Mouse (Mus musculus) kidney, postnatal 36 days (tissue): ENCODE results near the gene Hspb7.
A peak's percentile ranks its signal among the peaks of the same experiment; 100 is the strongest.

Experiments used
- DNase-seq, 2 experiments: peaks; one replicate each; pipeline ENCODE4 v3.0.0; 2021 to 2022; ENCODE audit warnings: mixed read lengths in 2 of 2

The Hspb7 gene

DNA sequence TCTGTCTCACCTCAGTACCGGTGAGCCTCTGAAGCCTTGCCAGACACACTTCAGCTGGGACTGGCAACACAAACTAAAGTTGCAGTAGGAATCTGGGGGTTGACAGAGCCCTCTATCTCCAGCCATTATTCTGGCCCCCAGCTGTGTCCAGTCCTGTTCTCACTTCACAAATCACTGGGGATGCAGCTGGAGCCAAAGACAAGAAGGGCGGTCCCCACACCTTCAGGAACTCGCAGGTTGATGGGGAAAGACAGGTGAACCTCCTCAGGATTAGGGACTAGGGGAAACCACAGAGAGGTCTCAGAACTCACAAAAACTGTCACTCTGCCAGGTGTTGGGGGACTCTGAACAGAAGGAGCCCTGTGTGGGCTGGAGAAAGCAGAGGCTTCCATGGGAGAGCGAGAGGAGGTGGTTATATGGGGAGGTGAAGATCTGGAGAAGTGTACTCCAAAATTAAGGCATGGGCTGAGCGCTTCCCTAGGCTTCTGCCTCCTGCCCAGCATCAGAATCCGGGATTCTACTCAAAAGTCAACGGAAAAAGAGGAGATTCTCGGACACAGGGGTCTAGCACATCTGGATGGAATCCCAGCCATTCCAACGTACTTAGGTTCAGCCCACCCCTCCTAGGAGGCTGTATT lies at the start of gene Hspb7:
Hspb7 (plus strand) TSS at position 588 of the 638 bp plus-strand sequence.
- DNase-seq, result no peak

DNA sequence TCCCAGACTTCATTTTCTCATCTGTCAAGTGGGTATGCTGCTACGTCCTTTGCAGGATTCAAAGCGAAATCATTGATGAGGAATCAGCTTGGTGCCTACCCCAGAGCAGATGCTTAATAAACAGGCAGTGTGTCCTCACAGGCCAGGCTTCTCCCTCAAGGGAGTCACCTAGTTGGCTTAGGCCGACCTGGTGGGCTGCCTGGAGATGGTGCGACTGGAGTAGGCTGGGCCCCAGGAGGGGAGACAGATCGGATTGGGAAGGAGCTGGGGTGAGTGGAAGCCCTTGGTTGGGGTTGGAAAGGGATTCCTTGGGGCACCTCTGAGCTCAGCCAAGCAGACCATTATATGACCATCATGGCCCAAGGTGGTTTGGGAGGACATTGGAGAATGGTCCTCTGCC lies 48.2 kb upstream of the Hspb7 start:
- DNase-seq, result no peak

DNA sequence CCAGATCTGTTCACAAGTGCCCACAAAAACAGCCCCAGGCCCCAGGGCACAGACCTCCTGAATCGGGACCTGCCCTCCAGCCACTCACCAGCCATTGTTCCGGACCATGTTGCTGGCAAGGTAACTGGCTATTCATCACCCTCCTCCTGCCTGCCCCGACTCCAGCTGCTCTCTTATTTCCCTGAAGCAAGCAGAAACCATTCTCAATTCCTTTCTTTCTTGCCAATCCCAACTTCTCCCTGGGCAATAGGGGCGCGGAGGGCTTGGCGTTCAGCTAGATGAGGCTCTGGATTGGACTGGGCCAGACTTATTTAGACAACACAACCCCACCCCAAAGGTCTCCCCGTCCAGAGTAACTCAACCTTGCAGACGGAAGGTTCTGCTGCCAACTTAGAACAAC lies 40.9 kb upstream of the Hspb7 start:
- DNase-seq, result no peak

DNA sequence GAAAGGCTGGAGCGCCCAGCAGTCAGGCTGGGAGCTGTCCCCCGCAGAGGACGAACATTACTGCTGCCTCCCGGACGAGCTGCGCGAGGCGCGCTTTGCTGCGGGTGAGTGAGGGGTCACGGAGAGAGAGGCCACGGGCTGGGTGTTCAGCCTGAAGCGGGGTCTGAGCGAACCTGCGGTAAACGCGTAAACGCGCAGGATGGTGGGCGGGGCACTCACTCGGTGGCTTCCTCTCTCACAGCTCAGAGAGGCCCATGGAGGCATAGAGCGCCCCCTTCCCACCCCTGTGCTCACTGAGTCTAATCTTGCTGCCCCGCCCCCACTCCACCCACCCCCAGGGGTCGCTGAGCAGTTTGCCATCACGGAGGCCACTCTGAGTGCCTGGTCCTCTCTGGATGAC lies 38.2 kb upstream of the Hspb7 start:
- DNase-seq, result peak in 1 of 2 experiments; percentile 37

DNA sequence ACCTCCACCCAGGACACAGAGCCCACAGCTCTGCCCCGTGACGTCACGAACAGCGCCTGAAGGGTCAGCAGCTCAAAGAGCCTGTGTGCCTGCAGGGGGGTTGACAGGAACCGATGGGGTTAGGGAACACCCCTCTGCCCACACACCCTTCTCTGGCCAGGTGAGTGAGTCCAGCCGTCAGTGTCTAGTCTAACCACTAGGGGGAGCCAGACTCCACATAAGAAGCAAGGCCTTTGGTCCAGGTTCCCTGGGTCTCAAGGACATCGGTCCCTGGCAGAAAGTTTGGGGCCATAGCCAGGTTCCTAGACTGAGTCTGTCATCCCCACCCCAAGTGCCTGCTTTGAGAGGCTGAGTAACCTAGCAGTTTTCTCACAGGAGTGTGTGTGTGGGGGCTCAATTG lies 35.3 kb upstream of the Hspb7 start:
- peak; percentile 55 to 74 for DNase-seq

DNA sequence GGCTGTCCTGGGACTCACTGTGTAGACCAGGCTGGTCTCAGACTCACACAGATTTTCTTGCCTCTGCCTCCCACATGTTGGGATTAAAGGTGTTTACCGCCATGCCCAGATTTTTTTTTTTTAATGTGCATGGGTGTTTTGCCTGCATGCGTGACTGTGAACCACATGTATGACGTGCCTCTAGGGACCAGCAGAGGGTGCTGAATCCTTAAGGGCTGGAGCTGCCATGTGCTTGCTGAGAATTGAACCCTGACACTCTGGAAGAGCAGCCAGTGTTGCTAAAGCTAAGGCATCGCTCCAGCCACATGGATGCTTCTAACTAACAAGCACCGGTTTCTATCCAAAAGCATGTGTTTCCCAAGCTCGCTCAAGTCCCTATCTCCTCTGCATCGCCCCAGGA lies 34.4 kb upstream of the Hspb7 start:
- no peak for DNase-seq

DNA sequence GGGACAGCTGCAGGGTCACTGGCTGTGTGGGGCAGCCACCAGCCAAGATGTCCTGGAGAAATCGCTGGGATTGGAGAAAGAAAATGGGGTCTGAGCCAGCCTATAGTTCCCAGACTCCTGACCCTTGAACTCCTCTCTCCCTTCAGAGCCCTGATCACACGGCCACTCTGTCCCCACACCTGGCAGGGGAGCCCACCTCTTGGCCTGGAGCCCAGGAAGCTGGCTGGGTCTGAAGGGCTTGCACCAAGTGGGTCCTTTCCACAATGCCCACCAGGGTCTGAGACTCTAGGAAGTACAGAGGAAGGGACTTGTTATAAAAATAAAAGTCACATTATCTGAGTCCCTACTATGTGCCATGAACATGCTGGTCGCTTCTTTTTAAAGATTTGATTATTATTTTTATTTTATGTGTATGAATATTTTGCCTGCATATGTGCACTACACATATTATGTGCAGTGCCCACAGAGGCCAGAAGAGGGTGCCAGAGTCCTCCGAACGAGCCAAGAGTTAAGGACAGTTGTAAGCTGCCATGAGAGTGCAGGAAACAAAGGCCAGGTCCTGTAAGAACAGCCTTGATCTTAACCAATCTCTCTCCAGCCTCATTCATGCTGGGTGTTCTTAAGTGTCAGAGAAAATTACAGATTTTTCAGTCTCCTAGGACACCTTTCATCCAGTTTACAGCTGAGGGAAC lies 33.3 kb upstream of the Hspb7 start:
- DNase-seq, result peak; percentile 83 to 92

DNA sequence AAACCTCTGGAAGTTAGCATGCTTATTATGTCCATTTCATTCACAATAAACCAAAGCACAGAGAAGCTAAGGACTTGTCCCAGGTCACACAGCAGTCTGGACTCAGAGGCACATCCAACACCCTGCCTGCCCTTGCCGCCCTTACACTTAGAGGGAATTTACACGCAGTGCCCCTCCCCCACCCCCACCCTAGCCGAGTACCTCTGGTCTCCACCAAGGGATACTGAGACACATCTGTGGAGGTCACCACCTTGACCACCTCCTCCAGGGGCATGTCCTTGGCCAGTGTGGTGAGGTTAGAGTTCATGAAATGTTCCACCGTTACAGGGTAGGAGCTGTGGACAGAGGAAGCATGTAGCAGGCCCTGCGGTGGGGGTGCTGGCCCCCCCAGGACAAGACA lies 32.6 kb upstream of the Hspb7 start:
- no peak for DNase-seq

DNA sequence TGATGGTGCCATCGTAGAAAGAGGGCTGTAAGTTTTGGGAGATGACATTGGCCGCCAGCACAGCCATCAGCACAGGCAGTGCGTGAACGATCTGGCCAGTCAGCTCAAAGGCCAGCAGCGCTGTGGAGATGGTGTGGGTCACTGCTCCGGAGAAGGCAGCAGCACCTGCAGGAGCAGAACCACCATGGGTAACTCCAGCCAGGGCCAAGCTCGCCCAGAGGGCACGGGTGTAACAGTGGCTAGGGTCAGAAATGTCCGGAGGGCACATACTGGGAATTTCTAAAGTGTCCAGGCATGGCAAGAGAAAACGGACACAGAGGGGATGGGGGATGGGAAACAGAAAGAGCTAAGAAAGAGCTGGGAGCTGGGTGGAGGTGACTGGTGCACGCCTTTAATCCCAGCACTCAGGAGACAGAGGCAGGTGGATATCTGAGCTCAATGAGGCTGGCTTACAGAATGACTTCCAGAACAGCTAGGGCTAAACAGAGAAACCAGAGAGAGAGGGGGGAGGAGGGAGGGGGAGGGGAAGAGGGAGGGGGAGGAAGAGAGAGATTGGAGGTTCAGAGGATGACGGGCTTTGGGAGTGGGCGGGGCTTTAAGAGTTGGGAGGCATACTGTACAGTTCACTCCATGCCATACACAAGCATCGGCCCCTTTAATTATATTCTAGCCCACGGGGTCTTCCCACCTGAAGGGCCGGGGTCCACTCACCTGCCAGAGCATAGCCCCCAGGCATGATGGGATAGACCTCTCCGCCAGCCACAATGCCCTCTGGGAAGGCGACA lies 31.0 kb upstream of the Hspb7 start:
- peak in 1 of 2 experiments; percentile 23 for DNase-seq

DNA sequence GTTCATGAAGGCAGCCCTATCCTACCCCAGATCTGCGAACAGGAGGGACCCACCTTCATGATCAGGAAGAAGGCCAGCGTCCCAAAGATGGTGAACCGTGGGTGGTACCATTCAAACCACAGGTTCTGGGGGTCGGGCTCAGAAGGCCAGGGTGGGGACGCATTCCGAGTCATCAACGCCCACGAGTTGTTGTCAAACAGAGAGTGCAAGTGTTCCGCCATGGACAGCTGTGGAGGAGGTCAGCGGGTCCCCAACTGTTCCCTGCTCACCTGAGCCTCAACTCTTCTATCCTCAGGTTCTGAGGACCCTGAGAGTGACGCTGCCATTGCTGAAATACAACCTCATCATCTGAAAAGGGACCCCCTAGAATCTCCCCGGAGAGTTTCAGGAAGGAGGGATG lies 29.3 kb upstream of the Hspb7 start:
- no peak for DNase-seq

DNA sequence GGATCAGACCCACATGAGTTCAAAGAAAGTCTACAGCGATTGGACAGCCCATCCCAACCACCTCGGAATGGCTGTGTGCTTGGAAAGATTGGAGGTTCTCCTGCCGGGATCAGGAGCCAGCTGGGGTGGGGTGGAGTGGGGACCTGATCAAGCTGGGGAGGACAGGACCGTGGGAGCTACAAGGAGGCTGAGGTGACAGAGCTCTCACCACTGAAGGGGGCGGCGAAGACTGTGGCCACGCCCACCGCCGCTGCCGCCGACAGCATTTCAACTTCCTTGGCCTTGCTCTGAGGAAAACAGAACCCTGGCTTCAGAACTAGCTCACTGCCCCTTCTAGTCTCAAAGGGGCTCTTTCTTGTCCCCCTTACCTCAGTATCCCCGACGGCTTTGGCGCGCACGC lies 25.8 kb upstream of the Hspb7 start:
- peak in 1 of 2 experiments; percentile 52 for DNase-seq

DNA sequence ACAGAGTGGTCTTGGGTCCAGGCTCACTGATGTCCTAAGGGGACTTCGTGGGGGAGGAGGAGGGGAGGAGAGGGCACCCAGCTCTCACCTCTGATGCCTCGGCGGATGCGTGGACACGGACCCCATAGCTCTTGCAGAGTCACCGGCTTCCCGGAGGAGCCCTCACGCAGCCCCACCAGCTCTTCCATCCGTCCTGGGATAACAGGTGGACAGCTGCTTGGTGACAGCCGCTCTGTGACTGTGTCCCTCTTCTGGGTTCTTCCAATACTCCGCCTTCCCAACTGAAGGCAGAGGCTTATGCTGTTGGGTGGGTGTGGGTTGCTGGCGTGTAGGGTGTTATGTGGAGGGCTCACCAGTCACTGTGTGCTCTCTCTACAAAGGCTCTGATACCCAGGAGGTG lies 22.7 kb upstream of the Hspb7 start:
- DNase-seq, result no peak

DNA sequence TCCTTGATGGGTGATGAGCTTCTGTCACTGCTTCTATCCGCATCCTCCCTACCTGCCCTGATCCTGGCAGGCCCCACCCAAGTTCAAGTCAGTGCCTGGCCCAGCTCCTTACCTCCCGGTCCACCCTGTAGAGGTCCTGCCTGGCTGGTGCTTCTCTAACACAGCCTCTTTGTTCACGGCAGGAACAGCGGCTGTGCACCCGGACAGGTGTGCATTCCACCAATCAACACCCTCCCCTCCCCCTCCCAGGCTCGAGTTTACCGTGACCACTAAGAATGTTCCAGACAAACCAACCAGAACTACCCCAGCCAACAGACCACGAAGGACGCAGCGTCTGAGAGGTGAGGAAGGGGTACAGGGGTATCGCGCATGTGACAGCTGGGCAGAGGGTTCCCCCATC lies 22.0 kb upstream of the Hspb7 start, which contains the start of gene Clcnka:
Clcnka (minus strand) TSS at position 180 of the 400 bp plus-strand sequence.
- DNase-seq, result peak; percentile 61 to 75

DNA sequence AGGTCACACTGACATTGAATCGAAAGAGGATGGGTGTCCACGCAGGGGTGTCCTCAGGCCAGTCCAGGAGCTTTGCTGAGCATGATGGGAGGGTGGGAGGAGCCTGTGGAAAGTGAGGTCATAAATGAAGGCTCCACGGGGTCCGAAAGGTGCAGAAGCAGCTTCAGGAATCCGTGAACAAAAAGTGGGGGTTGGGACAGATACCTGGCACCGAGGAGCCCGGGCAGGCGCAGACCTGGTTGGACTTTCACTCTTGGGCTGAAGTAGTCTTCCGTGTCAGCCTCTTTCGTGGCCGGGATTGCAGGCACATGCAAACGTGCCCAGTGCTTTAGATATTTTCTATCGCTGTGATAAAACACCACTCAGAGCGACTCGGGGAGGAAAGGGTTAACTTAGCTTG lies 20.4 kb upstream of the Hspb7 start:
- peak; percentile 76 to 78 for DNase-seq

DNA sequence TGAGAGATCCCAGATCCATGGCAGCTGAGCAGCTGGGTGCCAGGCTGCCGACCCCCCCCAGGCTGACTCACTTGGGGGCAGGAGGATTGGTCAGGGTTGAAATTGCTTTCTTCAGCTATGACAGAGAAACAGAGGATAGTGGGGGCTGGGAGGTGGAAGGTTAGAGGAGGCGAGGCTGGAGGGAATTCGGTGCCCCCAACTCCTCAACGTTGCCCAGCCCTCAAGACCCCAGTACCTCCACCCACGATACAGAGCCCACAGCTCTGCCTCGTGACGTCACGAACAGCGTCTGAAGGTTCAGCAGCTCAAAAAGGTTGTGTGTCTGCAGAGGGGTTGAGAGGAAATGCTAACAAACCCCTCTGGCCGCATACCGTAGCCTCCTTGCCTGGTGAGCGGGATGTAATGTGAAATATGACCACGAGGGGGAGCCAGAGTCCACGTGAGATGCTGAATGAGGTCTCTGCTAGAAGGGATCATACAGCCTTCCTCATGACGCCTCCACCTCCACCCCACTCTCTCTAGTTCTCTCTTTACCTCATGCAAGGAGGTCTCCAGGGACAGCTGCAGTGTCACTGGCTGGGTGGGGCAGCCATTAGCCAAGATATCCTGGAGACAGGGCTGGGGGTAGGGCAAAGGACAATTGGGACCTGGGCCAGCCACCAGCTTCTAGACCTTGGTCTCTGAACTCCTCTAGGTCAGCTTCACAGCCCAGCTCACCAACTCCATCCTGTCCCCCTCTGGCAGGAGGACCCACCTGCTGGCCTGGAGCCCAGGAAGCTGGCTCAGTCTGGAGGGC lies 15.9 kb upstream of the Hspb7 start:
- peak; percentile 82 to 91 for DNase-seq

DNA sequence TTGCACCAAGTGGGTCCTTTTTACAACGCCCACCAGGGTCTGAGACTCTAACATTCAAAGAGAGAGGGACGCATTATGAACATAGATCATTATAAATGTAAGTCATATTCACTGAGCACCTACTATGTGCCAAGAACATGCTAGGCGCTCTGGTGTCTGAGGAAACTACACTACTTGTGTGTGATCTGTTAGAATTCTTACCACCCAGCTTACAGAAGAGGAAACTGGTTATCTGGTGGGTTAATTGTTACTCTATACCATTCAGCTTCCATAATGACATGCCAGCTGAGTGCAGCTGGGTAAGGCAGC lies 15.3 kb upstream of the Hspb7 start:
- DNase-seq, result no peak

DNA sequence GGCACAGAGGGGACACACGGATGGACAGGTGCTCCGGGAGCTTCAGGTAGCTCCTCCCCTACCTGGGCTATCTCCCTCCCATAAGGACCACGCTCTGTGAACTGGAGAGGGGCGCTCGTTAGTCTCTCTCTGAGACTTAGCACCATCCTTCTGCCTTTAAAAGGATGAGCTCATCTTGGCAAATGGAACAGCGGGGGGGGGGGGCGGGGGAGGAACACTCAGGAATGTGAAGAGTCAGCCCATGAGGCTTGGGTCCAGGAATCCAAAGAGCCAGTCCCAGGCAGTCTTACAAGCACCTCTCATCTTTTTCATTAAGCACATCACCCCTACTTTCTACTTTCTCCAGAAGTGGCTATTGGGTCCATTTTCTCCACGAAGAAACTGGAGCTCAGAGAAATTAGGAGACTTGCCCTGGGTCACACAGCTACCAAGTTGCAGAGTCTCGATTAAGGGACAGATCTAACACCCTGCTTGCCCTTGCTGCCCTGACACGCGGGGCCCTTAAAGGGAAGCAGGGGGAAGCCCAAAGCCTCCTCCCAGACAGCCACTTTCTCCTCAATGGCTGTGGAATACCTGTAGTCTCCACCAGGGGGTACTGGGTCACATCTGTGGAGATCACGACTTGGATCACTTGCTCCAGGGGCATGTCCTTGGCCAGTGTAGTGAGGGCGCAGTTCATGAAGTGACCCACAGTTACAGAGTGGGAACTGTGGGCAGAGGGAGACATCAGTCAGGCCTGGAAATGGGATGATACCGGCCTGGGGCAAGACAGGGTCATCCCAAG lies 13.9 kb upstream of the Hspb7 start:
- DNase-seq, result peak; percentile 65 to 71

DNA sequence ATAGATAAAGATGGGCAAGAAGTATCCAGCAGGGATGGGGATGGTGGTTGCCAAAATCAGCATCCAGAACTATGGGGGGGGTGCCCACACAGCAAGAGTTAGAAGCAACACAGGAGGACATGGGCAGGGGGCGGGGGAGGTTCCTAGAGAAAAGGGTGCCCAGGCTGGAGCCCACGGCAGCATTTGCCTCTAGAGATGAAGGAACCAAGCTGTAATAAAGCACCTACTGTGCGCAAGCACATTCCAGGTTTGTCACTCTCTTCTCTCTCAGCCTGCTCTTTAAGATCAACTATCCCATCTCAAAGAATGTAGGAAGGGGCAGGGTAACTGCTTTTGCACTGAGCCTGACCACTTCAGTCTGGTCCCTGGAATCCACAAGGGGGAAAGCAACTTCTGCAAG lies 12.0 kb upstream of the Hspb7 start:
- DNase-seq, result no peak

DNA sequence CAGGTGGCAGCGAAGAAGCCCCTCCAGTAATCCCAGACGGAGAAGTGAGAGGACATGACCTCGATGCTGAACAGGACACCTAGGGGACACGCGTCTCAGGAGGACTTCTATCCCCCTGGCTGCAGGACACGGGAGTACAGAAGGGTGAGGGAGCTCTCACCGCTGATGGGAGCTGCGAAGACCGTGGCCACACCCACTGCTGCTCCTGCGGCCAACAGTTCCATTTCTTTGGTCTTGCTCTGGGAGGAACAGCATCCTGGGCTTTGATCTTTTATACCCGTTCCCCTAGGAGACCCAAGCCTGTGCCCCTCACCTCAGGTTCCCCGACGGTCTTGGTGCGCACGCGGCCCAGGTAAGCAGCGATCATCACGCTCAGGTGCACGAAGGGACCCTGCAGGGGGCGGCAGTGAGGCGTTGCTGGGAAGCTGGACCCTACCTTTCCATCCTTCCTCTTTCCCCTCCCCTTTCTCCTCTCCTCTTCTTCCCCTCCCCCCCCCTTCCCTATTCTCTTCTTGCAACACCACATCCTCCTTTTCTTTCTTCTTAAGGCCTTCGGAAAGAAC lies 9.1 kb upstream of the Hspb7 start:
- peak in 1 of 2 experiments; percentile 75 for DNase-seq

DNA sequence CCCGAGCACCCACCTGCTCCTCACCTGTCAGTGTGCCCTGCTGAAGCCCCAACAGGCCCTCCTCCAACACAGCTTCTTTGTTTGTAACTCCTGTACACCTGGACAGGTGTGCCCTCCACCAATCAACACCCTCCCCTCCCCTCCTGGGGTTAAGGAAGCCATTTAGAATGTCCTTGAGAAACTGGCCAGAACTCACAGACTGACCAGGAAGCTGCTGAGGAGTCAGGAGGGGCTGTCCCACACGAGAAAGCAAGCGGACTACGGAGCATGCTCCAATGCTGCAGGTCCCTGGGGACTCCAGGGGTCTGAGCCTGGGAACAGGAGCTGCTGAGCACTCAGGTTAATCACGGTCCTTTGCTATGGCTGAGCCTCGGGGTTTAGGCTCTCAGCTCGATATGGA lies 4.7 kb upstream of the Hspb7 start, which contains the start of gene Clcnkb:
Clcnkb (minus strand) TSS at position 91 of the 400 bp plus-strand sequence.
- peak; percentile 54 to 71 for DNase-seq

DNA sequence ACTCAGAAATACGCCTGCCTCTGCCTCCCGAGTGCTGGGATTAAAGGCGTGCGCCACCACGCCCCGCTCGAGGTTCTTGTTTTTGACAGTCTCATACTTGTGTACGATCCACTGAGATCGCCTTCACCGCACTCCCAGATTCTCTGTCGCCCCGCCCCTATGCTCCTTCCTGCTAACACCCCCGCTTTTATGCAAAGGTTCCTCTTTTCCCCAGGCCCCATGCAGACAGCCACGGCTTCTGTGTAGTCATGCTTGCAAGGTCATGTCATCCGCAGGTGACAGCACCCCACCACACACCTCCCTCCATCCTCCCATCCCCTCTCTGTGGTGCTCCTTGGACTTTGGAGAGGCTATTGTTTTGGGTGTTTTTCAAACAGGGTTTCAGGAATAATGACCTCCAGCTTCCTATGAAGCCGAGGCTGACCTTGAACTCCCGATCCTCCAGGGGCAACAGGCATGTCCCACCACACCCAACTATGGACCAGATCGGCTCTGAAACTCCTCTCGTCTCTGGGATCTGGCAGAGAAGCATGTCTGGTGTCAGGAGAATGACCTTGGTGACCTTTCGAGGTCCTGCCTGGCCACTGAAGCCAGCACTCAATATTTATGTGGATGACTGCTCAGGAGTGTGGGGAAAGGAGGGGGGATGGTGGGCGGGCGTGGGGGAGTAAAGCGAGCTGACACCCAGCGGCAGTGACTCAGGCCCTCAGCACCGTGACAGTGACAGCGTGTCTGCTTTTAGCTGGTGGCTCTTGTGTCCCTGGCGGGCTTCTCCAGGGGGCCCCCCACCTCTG lies 984 bp upstream of the Hspb7 start:
- no peak for DNase-seq
